Mouse (Mus musculus) activated CD4-positive, CD25-positive, alpha-beta regulatory T cell, adult 4 months (primary cell): ENCODE data around the gene Mrps14. TPM values are rescaled to one million over a fixed set of nuclear protein-coding genes. Genes with fewer than 3 reads are reported as not detected.
A peak's percentile ranks its signal among the peaks of the same experiment; 100 is the strongest.

ENCODE experiments used
- ATAC-seq: one replicate; pipeline ENCODE4 v1.8.0; 2017
- polyA plus RNA-seq, 2 experiments: library from polyadenylated mRNA; unstranded; fragments of 100-300 nt; shearing (Covaris generic); gene quantifications; one replicate each; pipeline ENCODE4 v1.2.1; 2017

Mrps14 gene
- polyA plus RNA-seq, result 100 to 1,000 TPM; 251 to 260 TPM

DNA sequence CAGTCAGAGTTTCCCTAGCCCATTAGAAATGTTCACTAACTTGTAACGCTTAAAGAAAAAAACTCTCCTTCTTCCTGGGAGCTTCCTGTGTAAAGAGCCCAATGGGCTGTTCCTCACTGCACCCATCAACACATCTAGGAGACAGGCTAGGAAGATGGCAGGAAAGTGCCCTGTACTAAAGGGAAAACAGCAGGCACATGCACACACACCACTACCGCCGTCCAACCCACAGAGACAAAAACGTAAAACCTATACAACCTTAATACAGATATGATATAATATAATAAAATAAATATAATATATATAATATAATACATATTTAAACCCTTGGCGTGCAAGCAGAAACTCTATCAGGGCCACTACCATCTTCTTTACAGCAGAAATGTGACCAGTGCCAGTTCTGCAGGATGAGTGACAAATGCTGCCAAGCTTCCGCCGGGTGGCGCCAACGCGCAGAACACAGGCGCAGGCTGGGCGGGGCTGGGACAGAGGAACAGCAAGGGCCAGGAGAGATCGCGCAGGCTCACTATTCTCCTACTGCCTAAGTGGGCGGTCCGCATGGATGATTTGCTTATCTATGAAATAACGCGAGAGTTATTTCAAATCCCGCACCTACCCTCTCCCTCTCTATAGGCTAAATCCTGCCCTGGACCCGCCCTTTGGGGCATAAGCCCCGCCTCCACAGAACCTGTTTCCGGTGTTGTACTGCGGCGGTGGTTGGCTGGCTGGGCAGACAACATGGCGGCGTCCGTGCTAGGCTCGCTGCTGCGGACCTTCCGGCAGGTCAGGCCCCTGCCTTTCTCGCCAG is at the start of gene Mrps14:
TSS of gene Mrps14 (plus strand) at position 687 of the 808 bp plus-strand sequence.
- peak; percentile 98 for ATAC-seq

DNA sequence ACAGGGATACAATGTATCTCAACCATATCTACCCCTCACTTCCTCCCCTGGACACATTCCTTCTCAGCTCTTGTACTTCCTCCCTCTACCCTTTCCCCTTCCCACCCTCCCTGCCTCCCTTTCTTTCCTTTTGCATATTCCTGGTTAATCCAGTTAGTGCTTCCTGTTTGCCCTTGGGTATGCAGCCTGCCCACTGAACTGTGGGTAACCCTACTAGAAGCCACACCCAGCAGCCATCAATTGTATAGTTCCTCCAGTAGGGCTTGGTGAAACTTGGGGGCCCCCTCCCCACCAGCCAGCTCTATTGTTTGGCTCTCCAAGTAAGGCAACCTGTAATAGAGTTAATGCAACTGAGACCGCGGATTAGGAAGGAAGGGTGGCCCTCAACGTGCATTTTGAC is 49.4 kb upstream of the Mrps14 start:
- no peak for ATAC-seq

GRCm38 (mm10) chr1:160147274-160147673 is 47.7 kb upstream of the Mrps14 start:
- ATAC-seq, result no peak

DNA sequence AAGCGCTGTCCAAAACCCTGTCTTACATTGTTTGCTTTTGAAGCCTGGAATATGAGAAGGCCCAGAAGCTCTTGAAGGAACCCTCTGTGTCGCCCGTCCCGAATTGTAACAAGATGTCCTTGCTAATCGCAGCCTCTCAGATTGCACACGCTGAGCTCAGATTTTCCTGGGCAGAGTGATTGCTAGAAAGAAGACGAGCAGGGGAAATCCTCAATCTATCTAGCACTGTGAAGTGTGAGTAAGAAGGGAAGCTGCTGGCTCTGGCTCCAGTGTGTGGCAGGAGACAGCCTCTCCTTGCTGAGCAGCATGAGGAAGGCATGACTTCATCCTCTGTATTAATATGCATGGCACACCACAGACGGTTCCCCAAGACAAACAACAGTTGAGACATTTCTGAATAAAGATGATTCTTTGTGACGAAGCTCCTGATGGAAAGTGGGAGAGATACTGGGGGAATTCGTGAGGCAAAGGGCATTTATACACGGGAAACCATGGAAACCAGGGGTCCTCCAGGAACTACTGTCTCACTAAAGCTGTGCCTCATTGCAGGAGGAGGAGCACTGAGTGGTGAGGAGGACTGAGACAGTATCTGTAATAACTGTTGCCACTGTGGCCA is 45.6 kb upstream of the Mrps14 start:
- no peak for ATAC-seq

DNA sequence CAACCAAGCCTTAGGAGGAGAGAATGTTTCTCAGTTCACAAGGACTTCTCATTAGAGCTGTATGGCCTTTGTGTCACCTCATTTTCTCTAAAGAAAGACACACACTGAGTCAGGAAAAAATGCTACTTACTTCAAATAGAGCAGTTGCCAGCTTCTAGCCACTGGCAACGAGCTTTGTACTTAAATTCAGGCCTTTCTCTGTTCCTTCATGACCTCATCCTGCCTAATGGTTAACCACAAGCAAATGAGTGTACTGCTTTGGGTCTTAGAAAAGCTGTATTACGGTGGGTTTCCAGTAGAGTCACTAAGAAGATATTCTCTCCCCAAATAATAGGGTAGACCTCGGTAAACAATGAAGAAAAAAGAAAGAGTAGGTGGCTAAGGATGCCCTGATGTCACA is 44.3 kb upstream of the Mrps14 start:
- ATAC-seq, result no peak

DNA sequence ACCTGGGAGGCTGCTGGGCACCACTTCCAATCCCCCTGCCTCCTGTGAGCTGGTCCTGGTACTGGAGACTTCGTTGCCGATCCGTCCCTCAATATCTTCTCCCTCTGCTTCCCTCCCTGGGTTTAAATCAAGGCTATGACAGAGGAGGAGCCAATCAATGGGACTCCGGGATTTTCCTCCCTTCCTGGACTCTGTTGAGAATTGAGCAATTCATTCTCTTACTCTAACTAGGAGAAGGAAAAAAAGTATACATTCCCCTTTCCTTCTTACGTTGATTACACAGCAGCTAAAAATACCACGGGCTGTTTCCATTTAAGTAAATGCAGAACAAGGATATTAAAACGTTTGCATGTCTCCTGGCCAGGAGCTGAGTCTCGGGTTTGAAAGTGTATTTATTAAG is 41.5 kb upstream of the Mrps14 start, which contains the start of gene Tnn:
TSS of gene Tnn (minus strand) at position 101 of the 400 bp plus-strand sequence.
- no peak for ATAC-seq

DNA sequence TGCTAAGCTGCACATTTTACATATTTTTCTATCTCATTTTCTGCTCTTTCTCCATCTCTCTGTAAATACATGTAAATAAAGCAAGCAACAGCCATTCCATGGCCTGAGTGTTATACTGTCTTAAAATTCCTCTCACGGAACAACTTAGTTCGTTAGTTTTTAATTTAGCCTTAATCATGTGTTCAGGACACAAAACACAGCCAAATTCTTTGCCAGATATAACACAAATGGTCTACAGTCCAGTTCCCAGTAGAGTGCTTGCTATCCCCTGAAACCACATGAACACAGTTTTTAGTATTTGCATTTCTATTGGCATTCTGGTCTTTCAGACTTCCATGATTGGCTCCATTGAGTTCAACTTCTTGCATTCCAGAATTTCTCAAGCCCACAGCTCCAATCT is 36.8 kb upstream of the Mrps14 start:
- ATAC-seq, result no peak

DNA sequence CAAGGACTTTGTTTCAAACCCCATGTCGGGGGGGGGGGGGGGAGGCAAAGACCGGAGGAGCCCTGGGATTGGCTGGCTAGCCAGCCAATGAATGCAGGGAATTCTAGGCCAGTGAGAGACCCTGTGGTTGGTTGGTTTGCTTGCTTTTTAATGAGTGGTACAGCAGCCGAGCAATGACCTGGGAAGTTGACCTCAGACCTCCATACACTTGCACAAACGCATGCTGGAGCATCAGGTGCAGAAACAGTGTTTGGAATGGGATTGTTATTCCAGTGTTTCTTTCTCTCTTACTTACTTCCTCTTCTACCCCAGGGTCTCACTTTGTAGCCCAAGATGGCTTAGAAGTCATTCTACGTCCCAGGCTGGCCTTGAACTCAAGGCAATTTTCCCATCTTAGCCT is 28.4 kb upstream of the Mrps14 start:
- no peak for ATAC-seq

DNA sequence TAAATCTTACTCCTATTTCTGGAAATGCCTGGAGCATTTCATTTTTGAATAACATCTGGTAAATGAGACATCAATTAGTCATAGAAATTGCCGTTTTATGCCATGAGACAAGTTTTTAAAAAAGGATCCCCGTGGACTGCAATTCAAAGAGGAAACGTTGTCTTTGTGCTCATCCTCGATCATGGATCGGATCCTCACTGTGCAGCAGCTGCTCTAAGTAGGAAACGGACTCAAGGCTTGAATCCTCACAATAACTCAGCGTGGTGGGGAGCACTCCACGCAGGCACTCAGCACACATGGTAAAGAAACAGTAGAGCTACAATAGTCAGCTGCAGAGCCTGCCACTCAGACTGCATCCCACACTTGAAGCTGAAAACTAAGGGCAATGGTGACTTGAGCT is 18.1 kb upstream of the Mrps14 start:
- no peak for ATAC-seq

DNA sequence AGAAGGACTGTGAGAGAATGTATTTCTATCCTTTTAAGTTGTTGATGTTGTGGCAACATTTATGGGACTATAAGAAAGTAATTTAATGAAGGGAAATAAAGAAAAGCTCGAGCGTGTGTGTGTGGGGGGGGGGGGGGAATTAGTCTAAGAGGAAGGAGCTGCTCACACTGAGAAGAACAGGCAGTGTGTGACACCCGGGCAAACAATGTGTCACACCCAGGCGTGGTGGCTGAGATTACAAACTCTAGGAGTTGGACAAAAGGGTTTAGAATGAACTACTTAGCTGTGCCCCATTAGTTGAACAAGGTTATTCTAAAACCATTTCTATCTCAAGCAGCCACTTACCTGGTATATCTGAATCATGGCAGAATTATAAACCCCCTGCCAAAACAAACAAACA is 13.8 kb upstream of the Mrps14 start:
- ATAC-seq, result no peak

DNA sequence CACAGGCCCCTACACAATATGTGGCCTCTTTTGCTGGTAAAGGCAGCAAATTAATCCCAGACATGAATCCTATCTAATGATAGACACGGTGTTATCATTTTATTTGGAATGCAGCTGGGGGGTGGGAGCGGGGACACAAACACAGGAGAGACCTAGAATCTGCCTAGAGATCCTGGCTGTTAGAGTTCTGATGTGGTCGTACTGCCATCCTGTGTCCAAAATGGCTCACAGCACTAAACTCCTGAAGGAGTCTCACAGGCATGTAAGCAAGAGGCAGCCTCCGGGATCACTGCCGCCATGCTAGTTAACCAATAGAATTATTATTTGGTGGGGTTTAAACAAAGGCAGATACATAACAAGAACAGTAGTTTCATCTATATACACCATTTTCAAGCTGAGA is 10.5 kb upstream of the Mrps14 start:
- no peak for ATAC-seq

GRCm38 (mm10) chr1:160195337-160195663 is 285 bp downstream of the Mrps14 start:
- peak; percentile 24 for ATAC-seq

DNA sequence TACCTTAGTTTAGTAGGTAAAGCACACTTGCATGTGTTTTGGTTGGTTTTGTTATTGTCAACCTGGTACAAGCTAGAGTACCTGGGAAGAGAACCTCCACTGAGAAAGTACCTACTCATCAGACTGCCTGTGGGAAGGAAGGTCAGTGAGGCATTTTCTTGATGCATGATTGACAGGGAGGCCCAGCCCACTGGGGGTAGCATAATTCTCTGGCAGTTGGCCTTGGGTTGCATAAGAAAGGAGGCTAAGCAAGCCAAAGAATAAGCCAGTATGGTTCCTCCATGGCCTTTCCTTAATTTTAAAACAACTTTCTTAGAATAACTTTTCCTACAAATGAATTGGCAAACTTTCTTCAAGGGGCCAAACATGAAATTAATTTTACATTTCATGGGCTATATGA is 10.5 kb downstream of the Mrps14 start:
- no peak for ATAC-seq

DNA sequence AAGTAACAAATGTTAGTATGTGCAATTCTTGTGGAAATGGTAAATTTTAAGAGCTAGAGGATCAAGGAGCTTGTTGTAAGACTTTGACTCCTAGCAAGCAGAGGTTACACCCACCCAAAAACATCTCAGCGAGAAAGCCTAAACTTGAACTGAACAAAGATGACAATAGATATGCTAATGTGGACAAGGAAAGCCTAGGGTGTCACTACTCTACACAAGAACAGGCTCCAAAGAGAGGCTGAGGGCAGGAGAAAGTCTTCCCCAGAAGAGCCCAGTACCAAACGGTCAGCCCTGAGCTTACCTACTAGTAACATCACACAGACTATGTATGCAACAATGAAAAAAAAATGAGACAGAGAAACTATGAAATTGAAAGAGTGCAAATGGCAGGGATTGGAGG is 14.8 kb downstream of the Mrps14 start:
- ATAC-seq, result no peak

DNA sequence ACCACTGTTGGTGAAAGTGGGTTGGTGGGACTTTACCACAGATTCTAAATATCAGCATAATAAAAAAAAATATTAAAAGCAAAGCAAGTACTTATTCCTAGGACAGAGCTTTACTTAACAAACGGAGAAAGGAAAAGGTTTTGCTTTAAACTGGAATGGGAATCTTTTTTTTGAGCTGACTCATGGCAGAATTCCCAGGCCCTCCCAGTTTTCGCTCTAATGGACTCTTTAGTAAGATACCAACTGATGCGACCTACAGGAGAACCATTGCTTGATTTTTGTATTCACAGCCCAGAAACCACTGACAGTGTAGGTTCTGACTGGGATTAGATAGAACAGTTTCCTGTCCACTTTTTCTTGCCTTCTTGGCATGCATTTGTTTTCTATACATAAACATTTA is 15.6 kb downstream of the Mrps14 start:
- ATAC-seq, result no peak

DNA sequence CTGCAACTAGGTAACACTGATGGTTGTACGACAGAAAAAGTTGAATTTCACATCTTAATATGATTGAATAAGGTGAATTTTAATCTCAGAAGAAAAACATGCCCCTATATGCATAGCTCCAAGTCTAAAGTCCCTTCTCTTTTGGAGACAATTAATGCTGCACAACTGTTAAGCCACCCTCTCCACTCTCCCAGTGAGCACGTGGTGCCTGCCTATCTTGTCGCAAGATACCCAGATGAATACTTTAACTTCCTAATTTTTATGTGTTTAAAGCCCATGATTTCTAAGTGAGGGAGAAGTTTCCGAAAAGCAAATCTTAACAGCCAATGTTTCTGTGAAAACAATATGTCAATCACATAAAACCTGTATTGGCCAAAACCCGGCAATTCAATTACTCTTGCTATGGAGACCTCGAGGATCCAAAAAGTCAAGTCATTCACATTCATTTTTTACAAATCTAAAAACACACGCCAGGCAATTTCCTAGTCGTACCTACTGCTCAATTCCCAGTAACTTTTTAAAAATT is 16.6 kb downstream of the Mrps14 start:
- no peak for ATAC-seq

GRCm38 (mm10) chr1:160212123-160212691 is 17.2 kb downstream of the Mrps14 start:
- no peak for ATAC-seq

DNA sequence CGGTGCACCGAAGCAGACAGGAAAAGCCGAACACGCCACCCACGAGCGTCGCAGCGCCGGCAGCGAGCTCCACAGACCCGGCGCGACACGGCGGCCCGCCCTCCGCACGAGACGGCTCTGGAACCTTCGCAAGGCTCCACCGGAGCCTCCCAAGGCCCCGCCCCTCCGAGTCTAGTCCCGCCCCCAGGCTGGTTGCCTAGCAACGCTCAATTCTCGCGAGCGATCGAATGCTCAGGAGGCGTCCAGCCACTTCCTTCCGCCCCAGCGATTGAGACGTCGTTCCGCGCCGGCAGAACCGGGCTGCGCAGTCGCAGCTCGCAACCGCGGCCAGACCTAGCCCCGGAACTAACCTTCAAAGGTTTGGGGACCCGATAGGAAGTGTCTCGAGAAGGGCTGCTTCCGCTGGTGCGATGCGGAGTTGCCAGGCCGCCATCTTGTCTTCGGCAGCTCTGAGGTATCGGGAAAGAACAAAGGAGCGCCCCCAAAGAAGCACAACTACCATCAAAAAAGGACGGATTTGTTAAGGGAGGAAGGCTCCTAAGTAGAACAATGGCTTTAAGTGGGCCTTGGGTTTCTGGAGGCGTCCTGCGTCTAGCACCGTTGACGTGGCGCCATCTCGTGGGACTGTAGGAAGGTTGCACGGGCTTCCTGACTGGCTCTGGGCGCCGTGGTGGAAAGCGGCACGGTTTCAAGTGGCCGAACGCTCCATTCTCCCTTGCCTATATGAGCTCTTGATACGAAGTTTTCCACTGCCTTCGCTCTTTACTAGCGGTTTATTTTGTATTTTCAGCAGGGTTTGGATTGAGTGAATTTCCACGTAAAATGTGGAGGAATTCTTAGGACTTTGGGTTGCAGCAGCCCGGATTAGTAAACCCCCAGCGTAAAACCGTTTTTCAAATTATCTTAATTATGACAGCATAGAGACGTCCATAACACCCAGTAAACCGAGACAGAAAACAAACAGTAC is 18.0 kb downstream of the Mrps14 start, which contains the start of gene Cacybp:
TSS of gene Cacybp (minus strand) at position 173 of the 967 bp plus-strand sequence.
- ATAC-seq, result peak; percentile 91

DNA sequence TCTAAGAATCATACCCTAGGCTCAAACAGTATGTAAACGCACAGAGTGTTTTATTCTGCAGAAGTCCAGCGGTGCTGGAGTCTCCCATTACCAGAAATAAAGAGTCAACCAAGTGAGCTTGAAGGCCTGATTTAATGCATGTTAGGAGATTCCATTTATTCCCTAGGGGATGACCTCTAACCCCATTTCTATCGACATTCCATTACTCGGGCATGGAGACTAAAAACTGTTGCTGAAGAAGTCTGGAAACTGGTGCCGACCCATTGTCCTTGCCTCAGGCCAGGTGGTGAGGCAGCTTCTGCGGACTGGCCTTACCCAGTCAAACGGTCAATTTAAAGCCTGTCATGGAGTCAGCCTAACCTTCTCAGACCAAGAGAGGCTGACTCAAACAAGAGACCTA is 19.2 kb downstream of the Mrps14 start:
- ATAC-seq, result no peak

DNA sequence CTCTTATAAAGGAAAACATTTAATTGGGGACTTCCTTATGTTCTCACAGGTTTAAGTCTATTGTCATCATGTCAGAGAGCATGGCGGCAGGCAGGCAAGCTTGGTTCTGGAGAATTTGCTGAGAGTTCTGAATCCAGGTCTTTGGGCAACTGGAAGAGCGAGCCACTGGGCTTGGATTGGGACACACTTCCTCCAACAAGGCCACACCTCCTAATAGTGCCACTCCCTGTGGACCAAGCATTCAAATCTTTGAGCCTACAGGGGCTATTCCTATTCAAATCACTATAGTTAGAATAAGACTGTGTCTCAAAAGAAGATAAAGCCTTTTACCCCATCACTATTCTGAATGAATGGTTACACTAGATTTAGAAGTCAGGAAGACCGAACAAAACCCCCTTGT is 22.9 kb downstream of the Mrps14 start:
- no peak for ATAC-seq

DNA sequence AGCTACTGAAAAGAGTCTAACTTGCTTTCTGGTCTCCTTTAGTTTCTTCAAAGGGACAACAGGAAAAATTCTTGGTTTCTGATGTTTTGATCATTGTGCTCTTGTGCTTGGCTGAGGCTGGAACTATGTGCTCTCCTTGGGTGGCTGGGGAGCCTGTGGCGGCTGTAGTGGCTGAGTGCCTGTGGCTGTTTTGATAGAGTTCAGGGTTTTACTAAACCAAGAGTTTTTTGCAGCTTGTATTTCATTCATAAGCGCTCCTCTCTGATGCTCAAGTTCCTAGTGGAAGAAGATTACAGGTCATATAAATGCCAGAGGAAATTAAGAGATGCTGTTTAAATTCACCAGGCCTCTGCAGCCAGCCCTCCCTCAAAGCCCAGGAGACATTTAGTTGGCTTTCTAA is 29.1 kb downstream of the Mrps14 start:
- ATAC-seq, result no peak

DNA sequence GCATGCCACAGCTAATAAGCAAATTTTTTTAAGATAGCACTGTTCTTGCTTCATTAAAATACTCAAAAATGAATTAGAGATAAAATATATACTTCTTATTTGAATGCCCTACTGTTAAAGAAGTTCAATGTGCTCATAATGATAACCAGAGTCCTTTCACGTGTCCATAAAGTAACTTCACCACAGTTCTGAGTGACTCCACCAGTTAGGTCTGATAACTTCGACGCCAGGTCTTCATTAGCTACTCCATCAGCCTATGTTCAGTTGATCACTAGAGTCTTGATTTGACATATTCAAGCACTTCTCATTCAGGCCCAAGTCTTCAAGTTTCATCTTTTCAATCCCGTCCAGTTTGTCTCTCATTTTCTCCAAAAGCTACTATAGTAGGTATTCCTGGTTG is 32.2 kb downstream of the Mrps14 start:
- ATAC-seq, result no peak

- no peak for ATAC-seq
Measured at GRCm38 (mm10) chr1:160227850-160228249, 32.8 kb downstream of the Mrps14 start.
